Mouse (Mus musculus) cerebellum, adult 2 months (tissue): ENCODE results near the gene Bin2.

Experiments
- CTCF ChIP-seq: fragments of 200-500 bp; IDR thresholded peaks from 2 replicates; pipeline ENCODE4 v1.5.1; 2011; ENCODE audit warnings: low read depth, mild to moderate bottlenecking, control low read depth, low read length, moderate library complexity, borderline replicate concordance; ENCODE audit not compliant: insufficient read depth
- POLR2A ChIP-seq: fragments of 200-500 bp; IDR thresholded peaks from 2 replicates; pipeline ENCODE4 v1.6.1; 2011; ENCODE audit warnings: low read length, control low read depth, borderline replicate concordance; ENCODE audit not compliant: insufficient read depth

- TF ChIP-seq POLR2A = no peak
- TF ChIP-seq CTCF = no peak
Measured at GRCm38 (mm10) chr15:100631454-100632170, 37.7 kb downstream of the Bin2 start.
